Mouse (Mus musculus) C2C12 (cell line): ENCODE measurements around the gene Paox.

Experiments
- CEBPB ChIP-seq: IDR thresholded peaks from one replicate; pipeline ENCODE4 v1.6.1; 2011; ENCODE audit warnings: low read depth, mild to moderate bottlenecking, control low read depth, moderate library complexity
- CTCF ChIP-seq: IDR thresholded peaks from one replicate; pipeline ENCODE4 v1.5.1; 2011; ENCODE audit not compliant: control insufficient read depth, insufficient read depth, insufficient read length
- FOSL1 ChIP-seq: IDR thresholded peaks from one replicate; pipeline ENCODE4 v1.8.0; 2011; ENCODE audit warnings: mild to moderate bottlenecking, low read length; ENCODE audit not compliant: poor library complexity, insufficient read depth, severe bottlenecking
- MAX ChIP-seq: IDR thresholded peaks from one replicate; pipeline ENCODE4 v1.6.1; 2011; ENCODE audit warnings: mild to moderate bottlenecking, control low read depth
- MYOD1 ChIP-seq: IDR thresholded peaks from one replicate; pipeline ENCODE4 v1.6.1; 2011; ENCODE audit warnings: low read depth; ENCODE audit not compliant: control insufficient read depth, insufficient read length
- MYOG ChIP-seq: IDR thresholded peaks from one replicate; pipeline ENCODE4 v1.6.1; 2011; ENCODE audit not compliant: control insufficient read depth, insufficient read length; ENCODE audit errors: extremely low read depth
- USF1 ChIP-seq: IDR thresholded peaks from one replicate; pipeline ENCODE4 v1.6.1; 2011; ENCODE audit warnings: low read depth, mild to moderate bottlenecking, control low read depth, moderate library complexity

DNA sequence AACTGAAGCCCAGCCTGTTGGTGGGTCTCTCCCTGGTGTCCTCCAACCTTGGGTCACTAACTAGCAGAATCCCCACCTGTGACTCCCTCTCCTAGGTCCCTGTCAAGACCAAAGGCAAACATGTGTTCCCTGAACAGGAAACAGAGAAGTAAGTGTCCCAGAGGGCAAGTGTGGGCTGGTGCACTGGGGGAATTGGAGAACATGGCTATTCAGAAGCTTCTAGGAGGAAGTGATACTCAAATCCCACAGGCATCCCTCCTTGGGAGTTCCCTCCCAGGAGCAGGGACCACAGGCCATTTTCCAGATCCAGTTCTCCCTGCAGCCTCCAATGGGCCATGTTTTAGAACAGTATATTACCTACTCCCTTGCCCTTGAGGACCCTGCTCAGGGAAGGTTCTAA lies 19.5 kb upstream of the Paox start:
- TF ChIP-seq CTCF (no peak), USF1 (no peak), MYOG (no peak), MAX (no peak), MYOD1 (no peak), CEBPB (no peak), FOSL1 (no peak)
